Mouse (Mus musculus) heart, embryonic 16.5 days (tissue): ENCODE measurements around the gene Trpv4. TPM values are rescaled to one million over a fixed set of nuclear protein-coding genes. Genes with fewer than 3 reads are reported as not detected.

Experiments
- ATAC-seq: fragments of 200-750 bp; cut with Nextera tagmentation; replicated peaks from 2 replicates; pipeline ENCODE4 v1.8.0; 2017; ENCODE audit warnings: moderate number of reproducible peaks; ENCODE audit not compliant: insufficient read depth, low FRiP score; ENCODE audit errors: extremely low read depth
- H3K27ac ChIP-seq: fragments of 300-500 bp; sonication (generic); 2 replicates; pipeline ENCODE4 v1.5.1; 2014; ENCODE audit warnings: mild to moderate bottlenecking, low read length, control low read depth, moderate library complexity
- H3K27me3 ChIP-seq: fragments of 300-500 bp; sonication (generic); 2 replicates; pipeline ENCODE4 v1.6.1; 2014; ENCODE audit warnings: low read length, mixed read lengths; ENCODE audit not compliant: control insufficient read depth, insufficient read depth
- H3K36me3 ChIP-seq: fragments of 300-500 bp; sonication (generic); 2 replicates; pipeline ENCODE4 v1.6.1; 2014; ENCODE audit not compliant: control insufficient read depth, insufficient read depth
- H3K4me1 ChIP-seq: fragments of 300-500 bp; sonication (generic); 2 replicates; pipeline ENCODE4 v1.6.1; 2014; ENCODE audit warnings: low read length, mixed read lengths; ENCODE audit not compliant: control insufficient read depth, insufficient read depth
- H3K4me2 ChIP-seq: fragments of 300-500 bp; sonication (generic); 2 replicates; pipeline ENCODE4 v1.6.1; 2014; ENCODE audit warnings: low read depth, mild to moderate bottlenecking, control low read depth, low read length
- H3K4me3 ChIP-seq: fragments of 300-500 bp; sonication (generic); 2 replicates; pipeline ENCODE4 v1.5.1; 2014; ENCODE audit warnings: mild to moderate bottlenecking, control low read depth, low read length
- H3K9ac ChIP-seq: fragments of 300-500 bp; sonication (generic); 2 replicates; pipeline ENCODE4 v1.6.1; 2014; ENCODE audit warnings: low read length, control low read depth
- H3K9me3 ChIP-seq: fragments of 300-500 bp; sonication (generic); replicated peaks from 2 replicates; pipeline ENCODE4 v1.6.1; 2016; ENCODE audit warnings: low read length; ENCODE audit not compliant: control insufficient read depth
- WGBS: fragments of 180-500 bp; shearing (Covaris S2); extraction: QIAGEN DNeasy Blood & Tissue Kit; methylation state at CpG from one replicate; pipeline ENCODE4 v1.1.7; 2014; 5-methylcytosine and 5-hydroxymethylcytosine counted together
- polyA plus RNA-seq: library from polyadenylated mRNA; unstranded; fragments of >200 nt; fragmentation: Nextera tagmentation; extraction: Ambion mirVana; gene quantifications from 2 replicates; pipeline ENCODE4 v1.2.1, GENCODE M21; 2015

The Trpv4 gene
- polyA plus RNA-seq, 1 experiment from 2014 or later: 1.1 TPM

GRCm38 (mm10) chr5:114575010-114575409, 83.2 kb downstream of the Trpv4 start:
- Histone ChIP-seq H3K9ac (no peak overlapping the region), H3K4me2 (no peak overlapping the region), H3K27ac (no peak overlapping the region; the same call in 1 of the 2 replicates), H3K27me3 (peaks cover 28% of the 10 kb centered on the region), H3K9me3 (no peaks in the 10 kb centered on the region), H3K4me1 (peaks cover 39% of the 10 kb centered on the region), H3K4me3 (no peak overlapping the region), H3K36me3 (no peaks in the 10 kb centered on the region)
- WGBS: 36% methylated on average over 11 of the region's 11 CpGs
- ATAC-seq: no peak

GRCm38 (mm10) chr5:114573920-114574628, 84.1 kb downstream of the Trpv4 start:
- no peak for ATAC-seq
- Histone ChIP-seq H3K9me3 (no peaks in the 10 kb centered on the region), H3K27ac (no peak overlapping the region), H3K4me3 (no peak overlapping the region), H3K4me2 (no peak overlapping the region), H3K9ac (no peak overlapping the region), H3K36me3 (no peaks in the 10 kb centered on the region), H3K4me1 (peaks cover 47% of the 10 kb centered on the region), H3K27me3 (peaks cover 28% of the 10 kb centered on the region)
- WGBS: 51% methylated on average over 12 of the region's 12 CpGs

- no peak overlapping the region for H3K4me2 ChIP-seq
- 72% methylated on average over 2 of the region's 2 CpGs for WGBS
- H3K4me1 ChIP-seq: peaks cover 56% of the 10 kb centered on the region
- H3K27ac ChIP-seq: no peak overlapping the region
- peaks cover 32% of the 10 kb centered on the region for H3K27me3 ChIP-seq
- H3K36me3 ChIP-seq: no peaks in the 10 kb centered on the region
- H3K4me3 ChIP-seq: no peak overlapping the region
- ATAC-seq: no peak
- H3K9ac ChIP-seq: no peak overlapping the region
- H3K9me3 ChIP-seq: no peaks in the 10 kb centered on the region
These were observed 85.2 kb downstream of the Trpv4 start for GRCm38 (mm10) chr5:114572997-114573396.

Other genes starting within 250 kb of the Trpv4 start
- 24.5 and 25.8 TPM in 2 replicates for gene Mmab, start 214.4 kb downstream of the Trpv4 start, polyA plus RNA-seq
- gene Mvk, start 214.2 kb downstream of the Trpv4 start, polyA plus RNA-seq: 15.8 and 17.5 TPM in 2 replicates
- gene Fam222a, start 90.4 kb downstream of the Trpv4 start, polyA plus RNA-seq: 0.83 and 0.84 TPM in 2 replicates
- gene Gltp, start 32.6 kb upstream of the Trpv4 start, polyA plus RNA-seq: 58.8 and 69.2 TPM in 2 replicates
- gene Tchp, start 49.3 kb upstream of the Trpv4 start, polyA plus RNA-seq: 8.4 and 9.6 TPM in 2 replicates
- gene Ankrd13a, start 116.3 kb upstream of the Trpv4 start, polyA plus RNA-seq: 28.4 and 33.7 TPM in 2 replicates
- 38.6 and 46.6 TPM in 2 replicates for gene Git2, start 117.1 kb upstream of the Trpv4 start, polyA plus RNA-seq
- 41.8 and 48.5 TPM in 2 replicates for gene 1500011B03Rik, start 165.0 kb upstream of the Trpv4 start, polyA plus RNA-seq
- not detected in 2 replicates for gene 4930519G04Rik, start 195.2 kb upstream of the Trpv4 start, polyA plus RNA-seq
- gene Gm9936, start 200.3 kb upstream of the Trpv4 start, polyA plus RNA-seq: not detected in 2 replicates
- 15.4 and 26.9 TPM in 2 replicates for gene Oasl2, start 238.5 kb upstream of the Trpv4 start, polyA plus RNA-seq